Mouse (Mus musculus): ENCODE results near the gene Plcl1. TPM values are rescaled to one million over a fixed set of nuclear protein-coding genes. Genes with fewer than 3 reads are reported as not detected.
"Not testable (repeated sequence)": the region's sequence is repeated elsewhere in the genome, so short reads cannot be mapped to it uniquely, and the experiment has no call there.

The Plcl1 gene
- polyA plus RNA-seq, 1 experiment from 2014 or later: 4.1 TPM

GRCm38 (mm10) chr1:55489355-55489754, 83.6 kb downstream of the Plcl1 start:
- no peak overlapping the region for H3K9ac ChIP-seq (ENCODE audit: low read depth, low read length)
- peaks cover 3% of the 10 kb centered on the region; the same call in 1 of the 2 replicates for H3K4me1 ChIP-seq (ENCODE audit: control insufficient read depth, insufficient read depth, low read length)
- H3K27ac ChIP-seq (ENCODE audit: low read length): no peak overlapping the region
- H3K4me3 ChIP-seq (ENCODE audit: low read depth, low read length): no peak overlapping the region
- H3K9me3 ChIP-seq (replicated peaks; ENCODE audit: control insufficient read depth, low read length, poor library complexity, severe bottlenecking): no peaks in the 10 kb centered on the region
- 28% methylated on average over 6 of the region's 6 CpGs for WGBS
- H3K36me3 ChIP-seq (ENCODE audit: control insufficient read depth, insufficient read depth, low read length): no peaks in the 10 kb centered on the region
- no peak overlapping the region for H3K4me2 ChIP-seq (ENCODE audit: low read length)
- ATAC-seq: peak; percentile 86
- H3K27me3 ChIP-seq (ENCODE audit: control insufficient read depth, insufficient read depth, low read depth, low read length): no peaks in the 10 kb centered on the region

GRCm38 (mm10) chr1:55499872-55500271, 94.2 kb downstream of the Plcl1 start:
- H3K27ac ChIP-seq (ENCODE audit: low read length): no peak overlapping the region
- H3K9me3 ChIP-seq (replicated peaks; ENCODE audit: control insufficient read depth, low read length, poor library complexity, severe bottlenecking): no peaks in the 10 kb centered on the region
- H3K4me1 ChIP-seq (ENCODE audit: control insufficient read depth, insufficient read depth, low read length): peaks cover 5% of the 10 kb centered on the region; the same call in 1 of the 2 replicates
- H3K9ac ChIP-seq (ENCODE audit: low read depth, low read length): no peak overlapping the region
- H3K4me2 ChIP-seq (ENCODE audit: low read length): no peak overlapping the region
- no peak for ATAC-seq
- H3K4me3 ChIP-seq (ENCODE audit: low read depth, low read length): no peak overlapping the region
- no peaks in the 10 kb centered on the region for H3K36me3 ChIP-seq (ENCODE audit: control insufficient read depth, insufficient read depth, low read length)
- 54% methylated on average over 1 of the region's 1 CpGs for WGBS
- H3K27me3 ChIP-seq (ENCODE audit: control insufficient read depth, insufficient read depth, low read depth, low read length): no peaks in the 10 kb centered on the region

GRCm38 (mm10) chr1:55500981-55501682, 95.4 kb downstream of the Plcl1 start:
- Histone ChIP-seq H3K36me3 (ENCODE audit: control insufficient read depth, insufficient read depth, low read length) (no peaks in the 10 kb centered on the region), H3K4me3 (ENCODE audit: low read depth, low read length) (no peak overlapping the region), H3K27me3 (ENCODE audit: control insufficient read depth, insufficient read depth, low read depth, low read length) (no peaks in the 10 kb centered on the region), H3K9ac (ENCODE audit: low read depth, low read length) (no peak overlapping the region), H3K4me2 (ENCODE audit: low read length) (no peak overlapping the region), H3K4me1 (ENCODE audit: control insufficient read depth, insufficient read depth, low read length) (peaks cover 5% of the 10 kb centered on the region; the same call in 1 of the 2 replicates), H3K9me3 (replicated peaks; ENCODE audit: control insufficient read depth, low read length, poor library complexity, severe bottlenecking) (no peaks in the 10 kb centered on the region), H3K27ac (ENCODE audit: low read length) (peak overlapping the region; percentile 5; the same call in 1 of the 2 replicates)
- WGBS: 32% methylated on average over 2 of the region's 2 CpGs
- peak; percentile 85 for ATAC-seq

- H3K27me3 ChIP-seq (ENCODE audit: control insufficient read depth, insufficient read depth, low read depth, low read length): no peaks in the 10 kb centered on the region
- no peak overlapping the region for H3K4me2 ChIP-seq (ENCODE audit: low read length)
- no peak for ATAC-seq
- WGBS: 86% methylated on average over 4 of the region's 4 CpGs
- peaks cover 4% of the 10 kb centered on the region; the same call in 1 of the 2 replicates for H3K4me1 ChIP-seq (ENCODE audit: control insufficient read depth, insufficient read depth, low read length)
- no peaks in the 10 kb centered on the region for H3K9me3 ChIP-seq (replicated peaks; ENCODE audit: control insufficient read depth, low read length, poor library complexity, severe bottlenecking)
- H3K36me3 ChIP-seq (ENCODE audit: control insufficient read depth, insufficient read depth, low read length): no peaks in the 10 kb centered on the region
- H3K27ac ChIP-seq (ENCODE audit: low read length): no peak overlapping the region
- no peak overlapping the region for H3K9ac ChIP-seq (ENCODE audit: low read depth, low read length)
- no peak overlapping the region for H3K4me3 ChIP-seq (ENCODE audit: low read depth, low read length)
Observed at GRCm38 (mm10) chr1:55505811-55506210, 100.1 kb downstream of the Plcl1 start.

- Histone ChIP-seq H3K4me2 (ENCODE audit: low read length) (no peak overlapping the region), H3K4me1 (ENCODE audit: control insufficient read depth, insufficient read depth, low read length) (no peaks in the 10 kb centered on the region), H3K36me3 (ENCODE audit: control insufficient read depth, insufficient read depth, low read length) (no peaks in the 10 kb centered on the region), H3K4me3 (ENCODE audit: low read depth, low read length) (no peak overlapping the region), H3K9me3 (replicated peaks; ENCODE audit: control insufficient read depth, low read length, poor library complexity, severe bottlenecking) (no peaks in the 10 kb centered on the region), H3K27ac (ENCODE audit: low read length) (no peak overlapping the region), H3K27me3 (ENCODE audit: control insufficient read depth, insufficient read depth, low read depth, low read length) (no peaks in the 10 kb centered on the region), H3K9ac (ENCODE audit: low read depth, low read length) (no peak overlapping the region)
- WGBS: 72% methylated on average over 6 of the region's 6 CpGs
- no peak for ATAC-seq
Observed at GRCm38 (mm10) chr1:55507061-55507460, 101.3 kb downstream of the Plcl1 start.

GRCm38 (mm10) chr1:55509587-55509986, 103.9 kb downstream of the Plcl1 start:
- no peak overlapping the region for H3K27ac ChIP-seq (ENCODE audit: low read length)
- WGBS: 94% methylated on average over 1 of the region's 1 CpGs
- no peaks in the 10 kb centered on the region for H3K36me3 ChIP-seq (ENCODE audit: control insufficient read depth, insufficient read depth, low read length)
- H3K4me1 ChIP-seq (ENCODE audit: control insufficient read depth, insufficient read depth, low read length): no peaks in the 10 kb centered on the region
- H3K4me3 ChIP-seq (ENCODE audit: low read depth, low read length): no peak overlapping the region
- ATAC-seq: no peak
- no peak overlapping the region for H3K4me2 ChIP-seq (ENCODE audit: low read length)
- H3K27me3 ChIP-seq (ENCODE audit: control insufficient read depth, insufficient read depth, low read depth, low read length): no peaks in the 10 kb centered on the region
- H3K9me3 ChIP-seq (replicated peaks; ENCODE audit: control insufficient read depth, low read length, poor library complexity, severe bottlenecking): no peaks in the 10 kb centered on the region
- no peak overlapping the region for H3K9ac ChIP-seq (ENCODE audit: low read depth, low read length)

- H3K4me2 ChIP-seq (ENCODE audit: low read length): no peak overlapping the region
- no peak overlapping the region for H3K4me3 ChIP-seq (ENCODE audit: low read depth, low read length)
- no peaks in the 10 kb centered on the region for H3K27me3 ChIP-seq (ENCODE audit: control insufficient read depth, insufficient read depth, low read depth, low read length)
- WGBS: 79% methylated on average over 3 of the region's 3 CpGs
- H3K36me3 ChIP-seq (ENCODE audit: control insufficient read depth, insufficient read depth, low read length): no peaks in the 10 kb centered on the region
- H3K9ac ChIP-seq (ENCODE audit: low read depth, low read length): no peak overlapping the region
- H3K4me1 ChIP-seq (ENCODE audit: control insufficient read depth, insufficient read depth, low read length): no peaks in the 10 kb centered on the region
- H3K9me3 ChIP-seq (replicated peaks; ENCODE audit: control insufficient read depth, low read length, poor library complexity, severe bottlenecking): no peaks in the 10 kb centered on the region
- H3K27ac ChIP-seq (ENCODE audit: low read length): no peak overlapping the region
- no peak for ATAC-seq
Observed at GRCm38 (mm10) chr1:55512165-55512564, 106.4 kb downstream of the Plcl1 start.

- not testable (repeated sequence) for H3K4me3 ChIP-seq (ENCODE audit: low read depth, low read length); H3K36me3 ChIP-seq (ENCODE audit: control insufficient read depth, insufficient read depth, low read length); H3K9me3 ChIP-seq (replicated peaks; ENCODE audit: control insufficient read depth, low read length, poor library complexity, severe bottlenecking); ATAC-seq; H3K27ac ChIP-seq (ENCODE audit: low read length); H3K4me2 ChIP-seq (ENCODE audit: low read length); H3K27me3 ChIP-seq (ENCODE audit: control insufficient read depth, insufficient read depth, low read depth, low read length); H3K4me1 ChIP-seq (ENCODE audit: control insufficient read depth, insufficient read depth, low read length); H3K9ac ChIP-seq (ENCODE audit: low read depth, low read length)
- WGBS: no CpG with 5 or more reads among the region's 2 CpGs
Observed at GRCm38 (mm10) chr1:55512799-55513198, 107.1 kb downstream of the Plcl1 start.

- Histone ChIP-seq H3K27ac (ENCODE audit: low read length) (no peak overlapping the region), H3K4me2 (ENCODE audit: low read length) (no peak overlapping the region), H3K9me3 (replicated peaks; ENCODE audit: control insufficient read depth, low read length, poor library complexity, severe bottlenecking) (no peaks in the 10 kb centered on the region), H3K4me3 (ENCODE audit: low read depth, low read length) (no peak overlapping the region), H3K9ac (ENCODE audit: low read depth, low read length) (no peak overlapping the region), H3K27me3 (ENCODE audit: control insufficient read depth, insufficient read depth, low read depth, low read length) (no peaks in the 10 kb centered on the region), H3K36me3 (ENCODE audit: control insufficient read depth, insufficient read depth, low read length) (no peaks in the 10 kb centered on the region), H3K4me1 (ENCODE audit: control insufficient read depth, insufficient read depth, low read length) (no peaks in the 10 kb centered on the region)
- ATAC-seq: no peak
Observed at GRCm38 (mm10) chr1:55517182-55517581, 111.5 kb downstream of the Plcl1 start.

Data from midbrain, embryonic 16.5 days (tissue).